Mouse (Mus musculus) heart, postnatal 10 days (tissue): ENCODE measurements around the gene Arhgap8. TPM values are rescaled to one million over a fixed set of nuclear protein-coding genes. Genes with fewer than 3 reads are reported as not detected.
"Not testable (repeated sequence)": the region's sequence is repeated elsewhere in the genome, so short reads cannot be mapped to it uniquely, and the experiment has no call there.

Source experiments
- DNase-seq, 2 experiments: peaks; one replicate each; pipeline ENCODE4 v3.0.0; 2021
- intact Hi-C: fragments of 180-260 bp; cut with DNase I; formaldehyde crosslinking; loops from one replicate; pipeline ENCODE4 v1.15.1; 2025
- total RNA-seq, 2 experiments: library from RNA; stranded (reverse); gene quantifications; 2 replicates each; pipeline ENCODE4 v1.2.3; 2021

Gene Arhgap8
- total RNA-seq, 2 experiments from 2014 or later: 1.6 to 2.0 TPM

- intact Hi-C loops: no loop called here
- no peak for DNase-seq
These were observed 11.0 kb downstream of the Arhgap8 start for GRCm38 (mm10) chr15:84730893-84731292.

GRCm38 (mm10) chr15:84731676-84732424, 12.0 kb downstream of the Arhgap8 start:
- DNase-seq: no peak
- intact Hi-C loops: no loop called here

DNA sequence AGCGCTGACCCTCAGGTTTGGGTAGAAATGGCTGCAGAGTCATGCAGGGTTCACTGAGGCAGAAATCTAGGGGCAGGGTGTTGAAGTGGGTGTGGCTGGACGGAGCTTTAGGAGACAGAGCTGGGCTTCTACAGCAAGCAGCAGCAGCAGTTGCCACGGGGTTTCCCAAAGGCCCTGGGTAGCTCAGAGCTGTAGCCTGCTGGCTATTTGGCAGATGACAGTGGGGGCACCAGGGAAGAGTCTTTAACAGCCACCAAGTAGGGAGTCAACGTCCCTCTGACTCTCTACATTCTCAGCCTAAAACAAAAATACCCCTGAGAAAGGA, 12.5 kb downstream of the Arhgap8 start:
- no peak for DNase-seq
- intact Hi-C loops: no loop called here

- DNase-seq: no peak
- intact Hi-C loops: no loop called here
These were observed 16.6 kb downstream of the Arhgap8 start for GRCm38 (mm10) chr15:84736346-84736993.

DNA sequence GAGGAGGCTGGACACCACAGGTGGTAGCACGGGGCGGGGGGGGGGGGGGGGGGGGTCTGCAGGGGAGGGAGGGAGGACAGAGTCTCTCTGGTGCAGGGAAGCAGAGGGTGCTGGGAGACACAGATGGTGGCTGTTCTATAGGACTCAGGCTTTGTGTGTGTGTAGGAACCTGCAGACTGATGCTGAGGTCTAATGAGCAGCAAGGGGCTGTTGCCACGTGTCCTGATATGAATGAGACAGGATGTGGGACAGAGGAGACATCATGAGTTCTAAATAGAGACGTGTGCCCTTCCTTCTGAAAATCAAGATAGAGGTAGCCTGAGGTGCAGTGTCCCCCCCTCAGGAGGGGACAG, 17.1 kb downstream of the Arhgap8 start:
- no peak for DNase-seq
- intact Hi-C loops: no loop called here

DNA sequence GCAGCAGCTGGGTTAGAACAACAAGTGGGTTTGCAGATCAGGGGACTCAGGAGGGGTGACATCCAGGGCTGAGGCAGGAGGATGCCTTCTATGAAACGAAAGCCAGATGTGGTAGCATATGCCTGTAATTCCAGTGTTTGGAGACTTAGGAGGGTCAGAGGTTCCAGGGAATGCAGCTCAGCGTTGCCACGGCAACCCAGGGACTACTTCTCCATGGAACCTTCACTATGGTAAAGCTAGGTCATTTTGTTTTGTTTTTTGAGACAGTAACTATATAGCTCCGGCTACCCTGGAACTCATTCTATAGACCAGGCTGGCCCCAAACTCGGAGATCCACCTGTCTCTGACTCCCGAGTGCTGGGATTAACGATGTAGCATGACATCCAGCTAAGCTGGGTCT, 18.4 kb downstream of the Arhgap8 start:
- no peak for DNase-seq
- intact Hi-C loops: no loop called here

DNA sequence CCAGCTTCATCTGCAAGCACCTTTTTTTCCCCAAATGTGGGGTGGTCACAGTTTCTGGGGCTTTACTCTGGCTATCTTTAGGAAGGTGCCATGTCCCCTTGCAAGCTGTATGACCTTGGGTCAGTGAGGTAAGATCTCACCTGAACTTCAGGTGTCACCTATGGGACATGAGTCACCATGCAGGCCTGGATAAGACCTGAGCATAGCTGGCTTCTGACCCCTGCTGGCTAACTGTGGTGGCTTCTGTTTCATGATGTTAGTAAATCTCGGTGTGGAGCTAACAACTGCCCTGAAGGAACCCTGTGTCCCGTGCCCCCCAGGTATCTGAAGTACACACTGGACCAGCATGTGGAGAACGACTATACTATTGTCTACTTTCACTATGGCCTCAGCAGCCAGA, 21.7 kb downstream of the Arhgap8 start:
- DNase-seq: no peak
- intact Hi-C loops: no loop called here

DNA sequence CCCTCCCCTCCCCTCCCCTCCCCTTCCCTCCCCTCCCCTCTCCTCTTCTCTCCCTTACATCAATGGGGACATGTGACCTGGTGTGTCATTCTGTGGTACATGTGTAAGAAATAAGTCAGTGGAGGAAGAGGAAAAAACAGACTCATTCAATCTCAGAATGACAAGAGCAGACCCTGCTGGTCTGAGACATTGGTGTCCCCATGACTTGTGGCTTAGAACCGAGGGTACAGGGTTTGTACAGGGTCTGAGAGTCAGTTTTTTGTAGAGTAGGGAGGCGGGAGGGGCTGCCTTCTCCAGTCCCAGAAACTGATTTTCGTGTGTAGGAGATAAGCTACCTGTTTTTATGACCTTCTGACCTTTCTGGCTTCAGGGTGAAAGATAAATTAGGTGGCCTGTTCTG, 23.5 kb downstream of the Arhgap8 start:
- no peak for DNase-seq
- intact Hi-C loops: no loop called here

DNA sequence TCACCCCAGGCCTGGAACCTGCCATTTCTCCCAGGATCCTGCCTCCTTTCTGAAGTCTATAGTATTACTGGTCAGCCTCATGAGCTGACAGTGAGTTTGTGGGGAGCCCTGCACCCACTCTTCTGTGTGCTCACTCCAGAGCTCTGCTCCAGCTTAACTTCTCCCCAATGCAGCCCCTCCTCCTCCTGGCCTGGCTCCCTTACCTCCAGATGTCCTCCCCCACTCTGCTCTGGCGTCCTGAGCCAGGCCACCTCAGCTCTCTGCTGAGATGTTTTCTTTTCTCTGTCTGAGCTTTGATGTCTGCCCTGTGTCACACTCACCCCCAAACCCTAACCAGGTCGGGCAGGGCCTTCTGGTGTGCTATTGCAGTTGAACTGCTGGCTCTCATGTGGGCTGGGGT, 24.5 kb downstream of the Arhgap8 start:
- intact Hi-C loops: no loop called here
- DNase-seq: no peak

DNA sequence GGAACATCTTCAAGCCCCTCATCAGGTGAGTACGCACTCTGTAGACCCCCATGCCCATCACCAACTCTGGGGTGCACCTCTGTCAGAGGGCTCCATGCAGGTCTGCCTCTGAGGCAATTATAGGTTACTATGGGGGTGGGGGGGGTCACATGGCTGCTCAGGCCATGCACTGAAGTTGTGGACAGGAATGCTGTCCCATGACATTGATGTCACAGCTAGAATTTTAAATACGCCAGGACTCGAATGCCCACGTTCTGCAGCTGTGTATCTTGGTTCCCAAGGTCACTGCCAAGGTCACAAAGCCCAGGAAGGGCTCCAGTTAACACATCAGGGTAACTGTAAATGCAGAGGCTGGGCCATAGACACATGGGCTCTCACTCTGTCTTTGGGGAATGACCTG, 26.0 kb downstream of the Arhgap8 start:
- intact Hi-C loops: no loop called here
- no peak for DNase-seq

- intact Hi-C loops: loop anchor here (5.0 kb wide), 3 partner anchors 137 to 242 kb away; no protein-coding TSS in a partner anchor
- peak; percentile 82 to 91 for DNase-seq
These were observed 35.1 kb downstream of the Arhgap8 start for GRCm38 (mm10) chr15:84754987-84755386.

- intact Hi-C loops: loop anchor here (5.0 kb wide), 3 partner anchors 136 to 241 kb away; no protein-coding TSS in a partner anchor
- DNase-seq: no peak
These were observed 36.6 kb downstream of the Arhgap8 start for GRCm38 (mm10) chr15:84756426-84756825.

- intact Hi-C loops: loop anchor here (5.0 kb wide), 3 partner anchors 134 to 239 kb away; no protein-coding TSS in a partner anchor
- DNase-seq: peak in 1 of 2 experiments; percentile 37
These were observed 38.6 kb downstream of the Arhgap8 start for GRCm38 (mm10) chr15:84758493-84758892.

DNA sequence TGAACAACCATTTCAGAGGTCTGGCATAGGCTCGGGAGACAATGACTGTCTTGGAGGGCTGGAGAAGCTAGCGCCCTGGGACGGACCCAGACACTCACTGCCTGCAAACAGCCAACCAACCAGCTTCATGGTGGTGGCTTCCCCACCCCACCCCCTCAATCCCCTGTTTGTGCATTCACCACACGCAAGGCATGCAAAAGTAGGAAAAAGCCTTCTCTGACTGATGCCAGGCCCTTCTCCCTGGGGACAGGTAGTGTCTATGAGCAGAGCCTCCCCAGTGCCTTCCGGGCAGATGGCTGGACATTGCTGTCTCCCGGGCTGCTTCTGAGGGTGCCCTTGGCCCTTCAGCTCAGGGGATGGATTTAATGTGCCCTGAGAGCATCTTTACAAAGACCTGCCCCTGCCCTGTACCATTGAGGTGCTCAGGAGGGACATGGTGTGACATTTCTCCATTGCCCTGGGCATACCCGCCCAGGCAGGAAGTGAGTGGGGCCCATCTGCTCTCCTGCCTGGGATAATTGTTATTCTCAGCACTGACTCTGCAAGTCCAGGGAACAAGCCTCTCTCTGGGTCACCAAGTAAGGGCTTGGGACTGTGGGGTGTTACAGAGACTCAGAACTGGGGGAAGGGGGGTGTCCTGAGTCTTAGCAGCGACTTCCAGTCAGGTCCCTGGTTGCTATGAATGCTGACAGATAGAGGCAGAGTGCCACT, 43.0 kb downstream of the Arhgap8 start:
- intact Hi-C loops: no loop called here
- DNase-seq: no peak

DNA sequence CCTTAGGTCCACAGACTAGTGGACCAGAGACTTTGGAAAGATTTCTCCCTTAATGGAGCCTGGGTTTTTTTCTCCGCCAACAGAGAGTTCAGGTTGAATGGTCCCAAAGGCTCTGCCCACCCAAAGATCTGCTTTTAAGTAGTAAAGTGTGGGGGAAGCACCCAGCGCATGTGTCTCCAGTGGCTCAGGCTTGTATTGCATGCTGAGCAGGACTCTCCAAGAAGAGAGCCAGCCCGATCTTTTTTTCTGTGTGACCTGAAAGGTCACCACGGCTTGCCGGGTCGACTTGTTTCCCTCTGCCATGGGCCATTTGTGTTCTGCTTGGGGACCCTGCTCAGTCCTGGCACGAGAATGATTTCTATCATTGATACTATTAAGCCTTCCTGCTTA, 43.6 kb downstream of the Arhgap8 start:
- DNase-seq: no peak
- intact Hi-C loops: no loop called here

DNA sequence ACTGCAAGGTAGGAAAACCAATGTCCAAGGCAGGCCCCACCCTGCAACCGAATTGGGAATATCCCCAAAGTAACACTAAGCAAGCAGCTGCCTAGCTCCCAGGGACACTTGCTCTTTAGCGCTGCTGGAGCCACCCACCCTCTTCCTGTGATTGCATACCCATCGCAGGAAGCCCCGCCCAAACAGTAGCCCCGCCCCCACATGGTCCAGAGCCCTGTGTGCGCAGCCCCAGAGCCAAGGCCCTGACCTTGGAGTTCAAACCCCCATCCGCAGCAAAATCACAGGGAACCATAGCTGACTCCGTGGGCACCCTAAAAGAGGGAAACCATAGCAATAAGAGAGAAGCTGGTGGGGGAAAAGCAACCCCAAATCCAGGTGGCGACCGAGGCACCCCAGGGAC, 46.8 kb downstream of the Arhgap8 start:
- intact Hi-C loops: no loop called here
- no peak for DNase-seq

DNA sequence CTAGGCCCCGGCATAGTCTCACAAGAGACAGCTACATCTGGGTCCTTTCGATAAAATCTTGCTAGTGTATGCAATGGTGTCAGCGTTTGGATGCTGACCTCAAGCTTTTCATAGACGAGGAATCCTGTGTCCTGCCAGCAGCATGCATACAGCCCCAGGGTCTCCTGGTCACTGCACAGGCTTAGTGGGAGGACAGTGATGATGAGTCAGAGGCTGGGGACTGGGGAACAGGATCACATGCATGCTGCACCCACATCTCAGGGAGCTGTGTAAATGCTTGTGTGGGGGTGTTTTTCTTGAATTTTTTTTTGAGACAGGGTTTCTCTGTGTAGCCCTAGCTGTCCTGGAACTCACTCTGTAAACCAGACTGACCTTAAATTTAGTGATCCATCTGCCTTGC, 48.7 kb downstream of the Arhgap8 start:
- DNase-seq: peak in 1 of 2 experiments; percentile 16
- intact Hi-C loops: not testable (repeated sequence)

DNA sequence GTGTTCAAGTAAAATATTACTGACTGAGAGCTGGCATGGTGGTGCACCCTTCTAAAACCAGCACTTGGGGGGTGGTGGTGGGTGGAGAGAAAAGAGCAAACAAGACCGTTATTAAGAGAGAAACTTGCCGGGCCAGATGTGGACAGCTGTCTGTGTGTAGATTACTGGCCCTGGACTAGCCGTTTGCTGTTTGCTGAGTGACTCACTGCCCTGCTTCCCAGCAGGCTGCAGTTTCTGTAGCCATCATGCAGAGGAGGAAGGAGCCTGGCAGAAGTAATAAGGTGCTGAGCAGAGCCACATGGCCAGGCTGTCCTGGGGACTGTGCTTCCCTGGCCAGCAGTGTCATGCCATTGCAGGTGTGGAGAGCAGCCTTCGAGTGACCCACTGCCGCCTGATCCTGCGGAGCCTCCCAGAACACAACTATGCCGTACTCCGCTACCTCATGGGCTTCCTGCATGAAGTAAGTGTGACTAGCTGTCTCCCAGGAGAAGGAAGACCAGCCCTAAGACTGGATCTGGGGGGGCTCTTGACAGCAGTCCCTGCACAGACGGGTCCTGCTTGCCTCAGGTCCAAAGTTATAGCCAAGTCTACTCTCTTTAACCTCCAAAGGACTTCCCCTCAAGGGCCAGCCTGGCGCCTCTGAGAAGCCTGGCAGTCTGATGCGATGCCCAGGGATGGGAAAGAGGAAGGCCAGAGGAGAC, 49.9 kb downstream of the Arhgap8 start:
- DNase-seq: peak; percentile 73 to 75
- intact Hi-C loops: no loop called here

GRCm38 (mm10) chr15:84772191-84773111, 52.6 kb downstream of the Arhgap8 start:
- DNase-seq: peak in 1 of 2 experiments; percentile 10
- intact Hi-C loops: no loop called here
